Mouse (Mus musculus): ENCODE results near the gene Rnf227. TPM values are rescaled to one million over a fixed set of nuclear protein-coding genes. Genes with fewer than 3 reads are reported as not detected.

Gene Rnf227
- polyA plus RNA-seq, 1 experiment, result 4.3 TPM

- Histone ChIP-seq H3K4me1 (ENCODE audit: control insufficient read depth, insufficient read depth, low read length) (no peaks in the 10 kb centered on the region), H3K4me3 (replicated peaks; ENCODE audit: extremely low read depth, low read depth, low read length) (no peak overlapping the region)
- no peak for DNase-seq
- WGBS, result 63% methylated on average over 3 of the region's 3 CpGs
- TF ChIP-seq CTCF (IDR thresholded peaks at IDR 0.05; ENCODE audit: insufficient read depth, low read length), result no peak
- no peak for TF ChIP-seq POLR2A (IDR thresholded peaks at IDR 0.05; ENCODE audit: borderline replicate concordance, extremely low read depth, low read depth, low read length)
These were observed 37.5 kb downstream of the Rnf227 start for GRCm38 (mm10) chr11:69377766-69378165.

- WGBS, result 67% methylated on average over 3 of the region's 3 CpGs
- Histone ChIP-seq H3K4me3 (replicated peaks; ENCODE audit: extremely low read depth, low read depth, low read length) (no peak overlapping the region), H3K4me1 (ENCODE audit: control insufficient read depth, insufficient read depth, low read length) (no peaks in the 10 kb centered on the region)
- TF ChIP-seq POLR2A (IDR thresholded peaks at IDR 0.05; ENCODE audit: borderline replicate concordance, extremely low read depth, low read depth, low read length), result no peak
- no peak for TF ChIP-seq CTCF (IDR thresholded peaks at IDR 0.05; ENCODE audit: insufficient read depth, low read length)
- no peak for DNase-seq
These were observed 39.3 kb downstream of the Rnf227 start for GRCm38 (mm10) chr11:69379600-69379999.

- WGBS, result 73% methylated on average over 6 of the region's 6 CpGs
- no peak for DNase-seq
These were observed 41.1 kb downstream of the Rnf227 start for GRCm38 (mm10) chr11:69381356-69381755.

GRCm38 (mm10) chr11:69382478-69383105 is 42.3 kb downstream of the Rnf227 start:
- Histone ChIP-seq H3K4me3 (replicated peaks; ENCODE audit: extremely low read depth, low read depth, low read length) (no peak overlapping the region), H3K4me1 (ENCODE audit: control insufficient read depth, insufficient read depth, low read length) (no peaks in the 10 kb centered on the region)
- DNase-seq, result no peak
- TF ChIP-seq CTCF (IDR thresholded peaks at IDR 0.05; ENCODE audit: insufficient read depth, low read length) (no peak), POLR2A (IDR thresholded peaks at IDR 0.05; ENCODE audit: borderline replicate concordance, extremely low read depth, low read depth, low read length) (no peak)
- WGBS, result 62% methylated on average over 10 of the region's 10 CpGs

More at GRCm38 (mm10) chr11:69381356-69381755, 41.1 kb downstream of the Rnf227 start:
- Histone ChIP-seq H3K4me3 (replicated peaks; ENCODE audit: extremely low read depth, low read depth, low read length) (no peak overlapping the region), H3K4me1 (ENCODE audit: control insufficient read depth, insufficient read depth, low read length) (no peaks in the 10 kb centered on the region)
- TF ChIP-seq POLR2A (IDR thresholded peaks at IDR 0.05; ENCODE audit: borderline replicate concordance, extremely low read depth, low read depth, low read length), result no peak
- no peak for TF ChIP-seq CTCF (IDR thresholded peaks at IDR 0.05; ENCODE audit: insufficient read depth, low read length)

GRCm38 (mm10) chr11:69384979-69385378 is 44.7 kb downstream of the Rnf227 start:
- DNase-seq, result no peak
- Histone ChIP-seq H3K4me1 (ENCODE audit: control insufficient read depth, insufficient read depth, low read length) (no peaks in the 10 kb centered on the region), H3K4me3 (replicated peaks; ENCODE audit: extremely low read depth, low read depth, low read length) (no peak overlapping the region)
- TF ChIP-seq POLR2A (IDR thresholded peaks at IDR 0.05; ENCODE audit: borderline replicate concordance, extremely low read depth, low read depth, low read length) (no peak), CTCF (IDR thresholded peaks at IDR 0.05; ENCODE audit: insufficient read depth, low read length) (no peak)
- 71% methylated on average over 6 of the region's 6 CpGs for WGBS

- no peaks in the 10 kb centered on the region for H3K4me1 ChIP-seq (ENCODE audit: control insufficient read depth, insufficient read depth, low read length)
- DNase-seq, result no peak
- no peak overlapping the region for H3K4me3 ChIP-seq (replicated peaks; ENCODE audit: extremely low read depth, low read depth, low read length)
- WGBS, result 70% methylated on average over 7 of the region's 7 CpGs
- TF ChIP-seq CTCF (IDR thresholded peaks at IDR 0.05; ENCODE audit: insufficient read depth, low read length) (no peak), POLR2A (IDR thresholded peaks at IDR 0.05; ENCODE audit: borderline replicate concordance, extremely low read depth, low read depth, low read length) (no peak)
These were observed 46.5 kb downstream of the Rnf227 start for GRCm38 (mm10) chr11:69386758-69387157.

GRCm38 (mm10) chr11:69388680-69389079 is 48.4 kb downstream of the Rnf227 start:
- TF ChIP-seq CTCF (IDR thresholded peaks at IDR 0.05; ENCODE audit: insufficient read depth, low read length) (no peak), POLR2A (IDR thresholded peaks at IDR 0.05; ENCODE audit: borderline replicate concordance, extremely low read depth, low read depth, low read length) (no peak)
- Histone ChIP-seq H3K4me3 (replicated peaks; ENCODE audit: extremely low read depth, low read depth, low read length) (no peak overlapping the region), H3K4me1 (ENCODE audit: control insufficient read depth, insufficient read depth, low read length) (no peaks in the 10 kb centered on the region)
- 98% methylated on average over 4 of the region's 4 CpGs for WGBS
- DNase-seq, result no peak

GRCm38 (mm10) chr11:69389531-69390399 is 49.5 kb downstream of the Rnf227 start:
- 52% methylated on average over 14 of the region's 14 CpGs for WGBS
- DNase-seq, result peak; percentile 17
- 0 out of 2 replicates have a peak, but pooled peaks cover 3% of the 10 kb centered on the region for H3K4me1 ChIP-seq (ENCODE audit: control insufficient read depth, insufficient read depth, low read length)
- H3K4me3 ChIP-seq (replicated peaks; ENCODE audit: extremely low read depth, low read depth, low read length), result no peak overlapping the region
- no peak for TF ChIP-seq POLR2A (IDR thresholded peaks at IDR 0.05; ENCODE audit: borderline replicate concordance, extremely low read depth, low read depth, low read length)
- TF ChIP-seq CTCF (IDR thresholded peaks at IDR 0.05; ENCODE audit: insufficient read depth, low read length), result no peak

- Histone ChIP-seq H3K4me1 (ENCODE audit: control insufficient read depth, insufficient read depth, low read length) (0 out of 2 replicates have a peak, but pooled peaks cover 3% of the 10 kb centered on the region), H3K4me3 (replicated peaks; ENCODE audit: extremely low read depth, low read depth, low read length) (no peak overlapping the region)
- WGBS, result 50% methylated on average over 10 of the region's 10 CpGs
- TF ChIP-seq CTCF (IDR thresholded peaks at IDR 0.05; ENCODE audit: insufficient read depth, low read length) (no peak), POLR2A (IDR thresholded peaks at IDR 0.05; ENCODE audit: borderline replicate concordance, extremely low read depth, low read depth, low read length) (no peak)
- DNase-seq, result peak; percentile 54
These were observed 50.3 kb downstream of the Rnf227 start for GRCm38 (mm10) chr11:69390400-69391034.

Other genes with a start within 250 kb of the Rnf227 start
- 36.8 and 78.5 TPM in 2 replicates for gene Per1, start 245.2 kb upstream of the Rnf227 start, polyA plus RNA-seq (2012; rRNA removed)
- gene Hes7, start 220.1 kb upstream of the Rnf227 start, polyA plus RNA-seq (2012; rRNA removed), result 0.25 and 0.95 TPM in 2 replicates
- 1.1 and 1.2 TPM in 2 replicates for gene 9130213A22Rik, start 217.9 kb upstream of the Rnf227 start, polyA plus RNA-seq (2012; rRNA removed)
- 2.6 and 23.9 TPM in 2 replicates for gene Aloxe3, start 214.6 kb upstream of the Rnf227 start, polyA plus RNA-seq (2012; rRNA removed)
- 43.9 TPM in 1 of 2 replicates, not detected in the other for gene Alox12b, start 183.5 kb upstream of the Rnf227 start, polyA plus RNA-seq (2012; rRNA removed)
- gene Alox8, start 142.6 kb upstream of the Rnf227 start, polyA plus RNA-seq (2012; rRNA removed), result not detected in 2 replicates
- not detected in 2 replicates for gene Gucy2e, start 103.4 kb upstream of the Rnf227 start, polyA plus RNA-seq (2012; rRNA removed)
- 5.0 and 6.9 TPM in 2 replicates for gene Cntrob, start 16.7 kb upstream of the Rnf227 start, polyA plus RNA-seq (2012; rRNA removed)
- gene Trappc1, start 16.5 kb upstream of the Rnf227 start, polyA plus RNA-seq (2012; rRNA removed), result 26.7 and 48.5 TPM in 2 replicates
- gene Kcnab3, start 14.2 kb upstream of the Rnf227 start, polyA plus RNA-seq (2012; rRNA removed), result 1.6 and 2.2 TPM in 2 replicates
- 120 and 135 TPM in 2 replicates for gene Chd3, start 28.9 kb downstream of the Rnf227 start, polyA plus RNA-seq (2012; rRNA removed)
- gene Naa38, start 55.0 kb downstream of the Rnf227 start, polyA plus RNA-seq (2012; rRNA removed), result 129 and 141 TPM in 2 replicates
- gene Cyb5d1, start 55.2 kb downstream of the Rnf227 start, polyA plus RNA-seq (2012; rRNA removed), result 21.9 and 24.7 TPM in 2 replicates
- 37.8 and 63.1 TPM in 2 replicates for gene Tmem88, start 57.8 kb downstream of the Rnf227 start, polyA plus RNA-seq (2012; rRNA removed)
- 19.4 and 21.0 TPM in 2 replicates for gene Kdm6b, start 73.2 kb downstream of the Rnf227 start, polyA plus RNA-seq (2012; rRNA removed)
- 3.1 TPM in 2 replicates for gene Dnah2, start 208.6 kb downstream of the Rnf227 start, polyA plus RNA-seq (2012; rRNA removed)
- gene Efnb3, start 219.7 kb downstream of the Rnf227 start, polyA plus RNA-seq (2012; rRNA removed), result 0.88 and 1.0 TPM in 2 replicates
- 11.9 and 15.0 TPM in 2 replicates for gene Wrap53, start 239.8 kb downstream of the Rnf227 start, polyA plus RNA-seq (2012; rRNA removed)
- gene Trp53, start 239.9 kb downstream of the Rnf227 start, polyA plus RNA-seq (2012; rRNA removed), result 66.8 and 75.0 TPM in 2 replicates

All from lung, adult 2 months (tissue).